Mouse (Mus musculus) liver, embryonic 14.5 days (tissue): Measurements from ENCODE around the gene Prr22.

Experiments used
- CTCF ChIP-seq: IDR thresholded peaks from 2 replicates; pipeline ENCODE4 v1.5.1; 2016; ENCODE audit warnings: antibody characterized with exemption, low read depth, control low read depth
- EP300 ChIP-seq: IDR thresholded peaks from 2 replicates; pipeline ENCODE4 v1.6.1; 2016; ENCODE audit warnings: antibody characterized with exemption, low read depth

DNA sequence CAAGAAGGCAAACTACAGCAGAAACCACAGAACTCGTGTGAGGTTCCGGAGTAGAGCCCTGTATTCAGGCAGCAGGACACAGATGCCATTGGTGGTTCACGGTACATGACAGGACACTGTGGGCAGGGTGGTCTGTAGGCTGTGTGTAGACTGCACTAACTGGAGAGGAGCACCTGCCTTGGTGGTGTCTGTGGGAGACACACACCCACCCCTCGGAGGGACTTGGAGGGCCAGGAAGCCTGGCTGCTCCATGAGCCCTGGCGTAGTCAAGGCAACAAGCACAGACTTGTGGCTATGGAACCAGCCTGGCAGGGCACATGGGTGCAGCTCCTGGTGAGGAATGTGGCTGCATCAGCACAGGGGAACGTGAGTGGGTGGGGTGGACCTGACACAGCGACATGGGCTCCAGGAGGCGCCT lies 49.7 kb downstream of the Prr22 start:
- TF ChIP-seq CTCF: no peak
- TF ChIP-seq EP300: no peak
